Mouse (Mus musculus) small intestine, adult 10 weeks (tissue): ENCODE measurements around the gene Phka1. TPM values are rescaled to one million over a fixed set of nuclear protein-coding genes. Genes with fewer than 3 reads are reported as not detected.

Experiments
- polyA plus RNA-seq: library from polyadenylated mRNA; stranded (reverse); fragments of 350-450 nt; fragmentation: Illumina TruSeq; extraction: RNeasy Lipid Tissue Mini Kit (QIAGEN cat#74804); gene quantifications from one replicate; pipeline ENCODE4 v1.2.3, GENCODE M21; 2014; ENCODE audit warnings: low replicate concordance

Phka1 gene
- 3.0 TPM for polyA plus RNA-seq

GRCm38 (mm10) chrX:102643823-102644572 is at the start of gene Phka1:
TSS of gene Phka1 (minus strand) at chrX:102644246.

GRCm38 (mm10) chrX:102686872-102687271 is 42.8 kb upstream of the Phka1 start, which contains the start of gene Gm3880:
TSS of gene Gm3880 (minus strand) at chrX:102686972.

GRCm38 (mm10) chrX:102504644-102505481 is 139.2 kb downstream of the Phka1 start, which contains the start of gene Hdac8:
TSS of gene Hdac8 (minus strand) at chrX:102505359.

Other genes starting within 250 kb of the Phka1 start
- 5.5 TPM for gene Hdac8, start 138.9 kb downstream of the Phka1 start, polyA plus RNA-seq
- gene Gm3880, start 42.7 kb upstream of the Phka1 start, polyA plus RNA-seq: not detected
- not detected for gene Gm9112, start 63.4 kb upstream of the Phka1 start, polyA plus RNA-seq
- gene Dmrtc1b, start 63.6 kb upstream of the Phka1 start, polyA plus RNA-seq: not detected
- not detected for gene Dmrtc1c1, start 158.7 kb upstream of the Phka1 start, polyA plus RNA-seq
- gene Dmrtc1c2, start 210.4 kb upstream of the Phka1 start, polyA plus RNA-seq: not detected
- not detected for gene 1700031F05Rik, start 223.7 kb upstream of the Phka1 start, polyA plus RNA-seq